Mouse (Mus musculus) layer of hippocampus, postnatal 36 days (tissue): ENCODE results near the gene A030003K21Rik. TPM values are rescaled to one million over a fixed set of nuclear protein-coding genes. Genes with fewer than 3 reads are reported as not detected.

ENCODE experiments used
- DNase-seq, 2 experiments: peaks; one replicate each; pipeline ENCODE4 v3.0.0; 2022
- total RNA-seq, 2 experiments: library from RNA; stranded (reverse); gene quantifications; 2 replicates each; pipeline ENCODE4 v1.2.3; 2021

The A030003K21Rik gene
- total RNA-seq, 2 experiments from 2014 or later = not detected

DNA sequence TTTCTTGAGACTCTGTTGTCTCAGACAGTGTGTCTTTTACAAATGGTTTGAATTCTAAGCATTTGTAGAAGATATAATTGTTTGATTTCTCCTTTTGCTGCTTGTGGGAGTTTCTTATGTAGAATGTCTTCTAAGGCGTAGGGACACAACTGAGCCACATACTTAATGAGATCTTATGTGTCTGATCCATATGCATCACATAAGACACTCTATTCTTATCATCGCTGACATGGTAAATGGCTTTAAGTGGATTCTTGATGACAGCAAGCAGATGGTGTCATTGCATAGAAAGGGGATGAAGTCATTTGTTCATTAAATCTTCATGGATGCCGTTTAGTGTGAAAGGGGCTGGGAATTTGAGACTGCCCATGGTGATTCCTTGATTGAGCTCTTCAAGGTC lies 37.3 kb downstream of the A030003K21Rik start:
- no peak for DNase-seq

DNA sequence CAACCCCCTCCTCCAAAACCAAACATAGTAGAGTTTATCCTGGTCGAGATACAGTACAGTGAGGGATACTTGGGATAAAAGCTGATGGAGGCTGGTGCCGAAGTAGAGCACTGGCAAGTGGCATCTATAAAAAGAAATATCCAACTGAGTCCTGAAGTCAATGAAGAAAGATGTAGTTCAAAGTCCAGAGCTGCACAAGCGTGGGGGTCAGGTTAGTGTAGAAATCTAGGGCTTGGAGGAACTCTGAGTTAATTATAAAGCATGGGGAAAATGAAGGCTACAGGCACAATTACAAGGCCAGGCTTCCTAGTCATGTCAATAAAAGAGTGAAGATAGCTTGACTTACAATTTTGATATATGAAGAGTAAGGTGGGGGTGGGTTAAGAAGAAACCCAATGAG lies 42.0 kb downstream of the A030003K21Rik start:
- DNase-seq = no peak

DNA sequence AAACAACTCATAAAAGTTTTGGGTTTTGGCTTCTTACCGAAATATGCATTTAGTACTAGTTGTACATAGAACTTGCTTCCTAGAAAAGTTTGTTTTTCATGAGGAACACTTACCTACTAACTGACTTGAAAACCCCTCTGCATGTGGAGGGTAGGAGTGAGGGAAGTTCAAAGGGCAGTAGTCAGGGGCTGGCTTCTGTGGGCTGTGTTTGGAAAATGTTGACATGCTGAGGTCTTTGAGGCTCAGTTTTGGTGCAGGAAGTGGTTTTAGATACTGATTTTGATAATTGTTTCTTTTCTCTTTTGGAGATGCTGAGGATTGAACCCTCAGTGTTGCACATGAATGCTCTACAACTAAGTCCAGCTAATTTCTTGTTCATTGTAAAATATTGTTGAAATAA lies 42.6 kb downstream of the A030003K21Rik start:
- DNase-seq = no peak

DNA sequence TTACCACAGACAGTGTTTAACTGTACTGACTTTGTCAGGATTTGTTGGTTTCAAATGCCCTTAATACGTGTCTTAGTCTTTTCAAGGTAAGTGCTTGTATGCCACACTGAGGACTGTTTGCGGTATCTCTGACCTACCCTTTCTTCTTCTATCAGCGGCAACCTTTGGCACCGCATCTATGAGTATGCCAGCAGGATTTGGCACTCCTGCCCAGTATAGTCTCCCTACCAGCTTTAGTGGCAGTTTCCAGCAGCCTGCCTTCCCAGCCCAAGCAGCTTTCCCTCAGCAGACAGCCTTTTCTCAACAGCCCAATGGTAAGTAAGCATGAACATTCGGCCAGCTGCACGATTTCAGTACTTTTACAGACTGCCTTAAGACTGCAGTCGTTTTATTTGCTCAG lies 49.9 kb downstream of the A030003K21Rik start:
- DNase-seq = no peak

Other genes with a start within 250 kb of the A030003K21Rik start
- 100 to 1,000 TPM; 258 to 260 TPM for gene Mff, start 218.5 kb downstream of the A030003K21Rik start, total RNA-seq
- gene Tm4sf20, start 174.9 kb downstream of the A030003K21Rik start, total RNA-seq = not detected
- not detected for gene Gm47791, start 172.1 kb downstream of the A030003K21Rik start, total RNA-seq
- gene Agfg1, start 103.9 kb downstream of the A030003K21Rik start, total RNA-seq = 10 to 100 TPM; 80.0 to 80.4 TPM
- under 1 TPM in 1 of 2 experiments, not detected in 1; 0.60 TPM for gene A030005L19Rik, start 30.1 kb downstream of the A030003K21Rik start, total RNA-seq
- not detected for gene A030014E15Rik, start 18.5 kb downstream of the A030003K21Rik start, total RNA-seq
- gene Gm6217, start 12.0 kb downstream of the A030003K21Rik start, total RNA-seq = not detected
- not detected for gene Gm7544, start 12.6 kb upstream of the A030003K21Rik start, total RNA-seq
- gene Gm47955, start 16.9 kb upstream of the A030003K21Rik start, total RNA-seq = not detected
- gene Gm47959, start 57.2 kb upstream of the A030003K21Rik start, total RNA-seq = not detected
- 1 to 10 TPM; 1.8 to 2.1 TPM for gene Slc19a3, start 95.1 kb upstream of the A030003K21Rik start, total RNA-seq
- not detected for gene Krtap28-10, start 99.1 kb upstream of the A030003K21Rik start, total RNA-seq
- not detected for gene Gm47969, start 101.5 kb upstream of the A030003K21Rik start, total RNA-seq
- gene A030005K14Rik, start 116.0 kb upstream of the A030003K21Rik start, total RNA-seq = not detected
- gene Krtap28-13, start 117.5 kb upstream of the A030003K21Rik start, total RNA-seq = not detected
- not detected for gene Ccl20, start 173.4 kb upstream of the A030003K21Rik start, total RNA-seq
- gene Daw1, start 216.4 kb upstream of the A030003K21Rik start, total RNA-seq = under 1 TPM; 0.45 to 0.48 TPM